Mouse (Mus musculus) granulocyte monocyte progenitor cell, adult 5-6 weeks (primary cell): ENCODE results near the gene Slc16a10. TPM values are rescaled to one million over a fixed set of nuclear protein-coding genes. Genes with fewer than 3 reads are reported as not detected.
"Not testable (repeated sequence)": the region's sequence is repeated elsewhere in the genome, so short reads cannot be mapped to it uniquely, and the experiment has no call there.

Experiments
- ATAC-seq: replicated peaks from 2 replicates; pipeline ENCODE4 v1.8.0; 2016; ENCODE audit warnings: mild to moderate bottlenecking, moderate TSS enrichment, inconsistent platforms; ENCODE audit not compliant: poor library complexity, severe bottlenecking
- total RNA-seq, 2 experiments: library from RNA; stranded (forward) in 1 of 2; stranded (reverse) in 1 of 2; fragments of 200-712, 200-1000 nt in 1 of 2; fragments of >200 nt in 1 of 2; fragmentation: Nextera tagmentation in 1 of 2; gene quantifications; 2 replicates each; pipeline ENCODE4 v1.2.3; 2014 to 2017

Gene Slc16a10
- total RNA-seq, 2 experiments from 2014 or later: 21.4 to 30.2 TPM

DNA sequence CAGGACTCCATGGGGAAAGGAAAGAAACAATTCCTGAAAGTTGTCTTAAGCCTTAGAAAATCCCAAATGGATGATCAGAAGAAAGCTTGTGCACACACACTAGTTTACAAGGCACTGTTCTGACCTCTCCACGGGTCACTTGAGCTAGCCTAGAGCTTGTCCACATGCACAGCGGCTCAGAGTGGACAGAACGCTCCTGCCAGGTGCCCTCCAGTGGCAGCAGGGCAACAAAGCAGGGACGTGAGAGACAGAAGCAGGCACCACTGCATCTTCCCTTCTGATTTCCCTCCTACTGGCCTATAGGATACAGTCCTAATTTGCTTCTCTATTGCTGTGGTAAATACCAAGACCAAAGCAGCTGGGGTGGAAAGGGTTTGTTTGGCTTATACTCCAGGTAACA lies 100.7 kb downstream of the Slc16a10 start:
- ATAC-seq: no peak

DNA sequence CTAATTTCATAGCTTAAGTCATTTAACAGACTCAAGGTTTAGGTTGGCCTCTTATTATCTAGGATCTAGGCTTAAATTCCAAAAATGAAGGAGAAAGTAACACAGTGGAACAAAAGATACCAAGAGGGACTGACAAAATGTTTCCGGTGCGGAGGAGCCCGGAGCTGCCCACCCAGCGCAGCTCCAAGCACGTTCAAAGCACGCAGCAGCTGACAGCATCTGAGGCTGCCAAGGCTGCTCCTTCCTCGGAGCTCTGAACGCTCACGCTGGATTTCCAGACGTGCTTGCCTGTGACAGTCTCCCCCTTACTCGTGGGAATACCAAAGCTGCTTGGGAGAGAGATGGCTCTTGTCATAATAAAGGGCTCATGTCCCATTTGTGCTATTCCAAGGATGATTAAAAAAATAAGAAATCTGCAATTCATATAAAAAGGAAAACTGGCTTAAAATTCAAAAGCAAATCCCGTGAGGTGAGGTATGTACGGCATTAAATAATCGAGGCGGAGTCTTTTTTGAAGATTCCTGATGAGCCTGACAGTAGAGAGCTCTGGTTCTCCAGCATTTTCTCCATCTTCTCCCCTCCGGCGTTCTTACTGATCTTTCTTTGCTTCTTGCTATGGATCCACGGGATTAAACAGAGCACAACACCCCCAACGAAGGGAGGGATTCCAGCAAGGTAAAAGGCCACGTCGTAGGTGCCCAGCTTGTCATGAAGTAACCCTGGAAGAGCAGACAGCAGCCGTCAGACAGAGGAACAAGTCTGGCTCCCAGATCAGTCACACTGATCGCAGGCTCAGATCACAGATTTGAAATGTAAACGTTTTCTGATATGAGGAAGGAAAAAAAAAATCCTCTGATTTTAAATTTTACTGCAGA lies 105.1 kb downstream of the Slc16a10 start:
- ATAC-seq: no peak

DNA sequence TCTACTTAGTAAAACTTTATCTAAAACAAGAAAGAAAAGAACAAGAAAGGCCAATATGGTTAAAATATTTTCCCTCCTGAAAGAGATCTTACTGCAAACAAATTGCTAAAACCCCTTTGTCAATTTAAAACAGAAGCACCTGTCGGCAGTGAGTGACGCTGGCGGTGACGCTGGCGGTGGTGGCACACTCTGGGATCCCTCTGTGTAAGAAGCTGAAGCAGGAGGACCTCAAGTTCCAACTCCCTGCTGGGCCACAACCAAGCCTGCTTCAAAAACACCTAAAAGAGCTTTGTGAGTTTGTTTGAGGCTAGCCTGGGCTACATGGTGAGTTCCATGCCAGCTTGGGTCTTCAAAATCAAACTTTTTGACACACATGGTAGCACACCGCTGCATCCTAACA lies 107.1 kb downstream of the Slc16a10 start:
- no peak for ATAC-seq

GRCm38 (mm10) chr10:40032897-40033296 lies 109.2 kb downstream of the Slc16a10 start:
- ATAC-seq: no peak

- no peak for ATAC-seq
These were observed 111.3 kb downstream of the Slc16a10 start for GRCm38 (mm10) chr10:40030716-40031115.

- no peak for ATAC-seq
These were observed 112.4 kb downstream of the Slc16a10 start for GRCm38 (mm10) chr10:40029610-40030009.

DNA sequence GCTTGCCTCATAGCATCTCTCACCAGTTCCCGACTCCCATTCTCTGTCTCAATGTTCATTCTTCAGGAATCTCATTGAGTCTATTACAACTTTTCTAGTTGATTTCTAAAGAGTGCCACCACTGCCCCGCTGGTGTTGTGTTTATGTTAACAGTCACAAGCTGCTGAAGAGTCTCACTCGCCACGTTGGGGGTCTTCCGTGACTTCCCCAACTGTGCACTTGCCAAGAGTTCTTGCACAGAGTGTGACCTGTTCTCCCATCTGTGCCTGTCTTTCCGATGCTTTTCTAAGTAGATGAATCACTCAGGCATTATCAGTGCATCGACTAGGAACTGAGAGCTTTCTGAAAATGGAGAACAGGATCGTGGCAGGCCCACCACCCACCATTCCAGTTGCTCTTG lies 114.0 kb downstream of the Slc16a10 start:
- ATAC-seq: no peak

DNA sequence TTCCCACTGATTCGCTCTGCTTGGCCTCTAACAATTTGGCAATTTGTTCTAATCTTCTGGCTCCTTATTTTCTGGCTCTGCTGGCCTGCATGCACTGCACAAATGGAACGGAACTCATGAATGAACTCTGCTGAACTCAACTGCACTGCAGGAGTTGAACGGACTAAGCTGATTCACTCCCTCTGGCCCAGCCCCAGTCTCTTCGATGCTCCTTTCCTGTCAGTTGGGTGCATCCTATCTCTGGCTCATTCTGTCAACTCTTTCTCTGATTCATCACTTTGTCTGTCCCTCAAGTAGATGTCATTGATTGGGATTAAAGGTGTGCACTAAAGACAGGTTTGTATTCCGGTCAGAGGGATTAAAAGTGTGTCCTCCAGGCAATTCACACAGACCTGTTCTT lies 115.5 kb downstream of the Slc16a10 start:
- ATAC-seq: no peak

DNA sequence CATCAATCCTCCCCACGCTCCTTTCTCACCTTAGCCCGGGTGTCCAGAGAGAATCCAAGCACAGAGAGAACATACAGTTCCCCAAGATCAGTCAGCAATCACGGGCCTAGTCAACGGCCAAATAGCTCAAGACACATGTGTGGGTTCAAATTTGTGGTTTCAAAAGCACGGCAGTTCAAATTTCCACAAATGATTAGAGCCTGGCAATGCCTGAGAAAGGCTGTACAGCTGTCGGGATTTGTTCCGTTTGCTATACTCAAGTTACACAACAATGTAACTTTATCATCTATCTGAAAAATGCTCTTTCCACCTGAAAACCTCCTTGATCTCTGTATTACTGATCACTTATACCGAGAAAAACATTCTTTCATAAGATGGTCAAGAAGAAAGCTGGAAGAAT lies 116.5 kb downstream of the Slc16a10 start:
- no peak for ATAC-seq

GRCm38 (mm10) chr10:40024554-40025428 lies 117.3 kb downstream of the Slc16a10 start, which contains the start of gene Mfsd4b1:
Gene Mfsd4b1 (minus strand): TSS chr10:40025268.
- peak; percentile 80 for ATAC-seq

DNA sequence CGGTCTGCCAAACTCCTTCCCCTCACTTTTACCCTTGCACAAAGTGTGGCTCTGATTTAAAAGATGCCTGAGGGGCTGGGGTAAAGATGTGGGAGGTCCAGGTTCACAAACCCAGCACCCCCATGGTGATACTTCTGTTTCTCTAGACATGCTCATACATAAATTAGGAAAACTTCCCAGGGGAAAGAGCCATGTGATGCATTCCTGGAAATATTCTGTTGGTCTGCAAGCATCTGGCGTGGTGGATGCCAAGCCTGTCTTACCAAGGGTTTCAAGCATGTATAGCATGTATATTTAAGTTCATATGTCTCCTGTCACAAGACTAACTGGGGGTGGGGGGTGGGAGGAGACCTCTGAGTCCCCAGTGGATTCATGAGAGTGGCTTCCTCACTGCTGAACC lies 121.7 kb downstream of the Slc16a10 start:
- no peak for ATAC-seq

DNA sequence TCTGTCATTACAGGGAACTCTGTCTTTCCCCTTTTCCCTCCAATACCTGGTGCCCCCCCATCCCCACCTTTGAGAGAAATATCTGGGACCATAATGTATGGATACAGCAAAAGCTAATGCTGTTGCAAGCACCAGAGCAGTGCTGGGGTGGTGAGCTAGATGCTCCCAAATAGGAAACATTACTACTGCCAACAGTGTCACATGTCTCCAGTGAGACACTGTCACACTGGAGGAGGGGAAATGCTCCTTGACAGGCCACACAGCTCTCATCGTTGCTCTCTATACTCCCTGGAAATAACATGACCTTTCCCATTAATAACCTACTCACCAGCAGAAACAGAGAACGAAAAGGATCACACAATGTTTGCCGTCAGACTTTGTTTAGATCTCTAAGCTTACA lies 122.6 kb downstream of the Slc16a10 start:
- ATAC-seq: no peak

DNA sequence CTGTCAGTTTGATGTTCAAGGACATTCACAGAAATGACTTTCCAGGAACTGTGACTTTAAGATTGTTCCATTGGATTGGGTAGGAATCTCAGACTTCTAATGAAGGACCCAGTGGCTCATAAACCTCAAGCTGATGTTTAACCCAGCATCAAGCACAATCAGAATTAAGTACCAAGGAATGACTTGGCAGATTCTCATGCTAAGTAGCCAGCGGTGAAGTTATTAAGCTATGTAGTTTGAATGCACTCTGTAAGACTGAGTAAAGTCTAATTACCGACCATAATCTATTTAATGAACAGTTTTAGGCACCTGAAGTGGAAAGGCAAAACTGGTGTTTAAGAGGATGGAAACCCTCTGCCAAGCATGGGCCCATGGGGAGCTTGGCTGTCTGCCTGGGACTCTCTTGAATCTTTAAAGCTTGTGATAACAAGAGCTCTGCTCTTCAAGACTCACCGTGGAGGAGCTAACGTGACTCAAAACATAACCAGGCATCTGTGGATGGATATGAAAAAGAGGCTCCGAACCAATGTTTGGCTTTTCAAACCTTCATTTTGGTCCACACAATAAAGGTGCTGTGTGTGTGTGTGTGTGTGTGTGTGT lies 123.7 kb downstream of the Slc16a10 start:
- ATAC-seq: no peak

DNA sequence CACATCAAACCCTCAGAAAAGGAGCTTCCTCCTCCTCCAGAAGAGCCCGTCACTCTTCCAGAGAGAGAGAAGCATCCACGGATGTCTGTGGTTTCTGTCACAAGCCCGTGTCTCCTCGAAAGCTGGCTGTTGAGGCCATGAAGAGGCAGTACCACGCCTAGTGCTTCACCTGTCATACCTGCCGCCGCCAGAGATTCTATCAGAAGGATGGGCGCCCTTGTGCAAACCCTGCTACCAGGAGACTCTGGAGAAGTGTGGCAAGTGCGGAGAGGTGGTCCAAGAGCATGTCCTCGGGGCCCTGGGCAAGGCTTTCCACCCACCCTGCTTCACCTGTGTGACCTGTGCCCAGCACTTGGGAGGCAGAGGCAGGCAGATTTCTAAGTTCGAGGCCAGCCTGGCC lies 132.5 kb downstream of the Slc16a10 start:
- no peak for ATAC-seq

DNA sequence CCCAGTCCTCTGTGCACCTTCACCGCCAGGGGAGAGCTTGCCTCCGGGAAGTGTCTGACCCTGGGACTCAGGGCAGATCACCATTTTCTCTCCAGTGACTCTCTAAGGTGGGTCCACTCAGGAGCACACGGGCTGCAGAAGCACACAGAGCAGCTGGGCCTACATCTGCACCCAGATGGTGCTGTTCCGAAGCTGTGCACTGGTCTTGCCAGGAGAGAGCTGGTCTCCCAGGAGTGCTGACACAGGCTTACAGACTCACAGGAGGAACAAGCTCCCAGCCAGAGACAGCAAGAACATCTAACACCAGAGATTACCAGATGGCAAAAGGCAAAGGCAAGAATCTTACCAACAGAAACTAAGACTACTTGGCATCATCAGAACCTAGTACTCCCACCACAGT lies 133.2 kb downstream of the Slc16a10 start:
- not testable (repeated sequence) for ATAC-seq

DNA sequence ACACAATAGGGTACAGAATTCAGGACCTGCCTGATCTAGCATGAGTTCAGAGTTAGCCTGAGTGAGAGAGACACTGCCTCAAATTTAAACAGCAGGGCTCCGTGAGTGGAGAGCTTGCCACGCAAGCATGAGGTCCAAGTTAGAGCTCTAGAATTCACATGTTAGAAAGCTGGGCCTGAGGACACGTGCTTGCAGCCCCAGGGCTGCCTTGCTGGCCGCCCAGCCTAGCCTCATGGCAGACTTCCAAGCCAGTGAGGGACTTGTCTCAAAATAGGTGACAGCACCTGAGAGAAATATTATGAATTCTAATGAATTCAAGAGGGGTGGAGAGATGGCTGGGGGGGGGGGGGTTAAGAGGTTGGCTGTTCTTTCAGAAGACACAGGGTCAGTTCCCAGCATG lies 134.1 kb downstream of the Slc16a10 start:
- ATAC-seq: no peak

- no peak for ATAC-seq
These were observed 135.1 kb downstream of the Slc16a10 start for GRCm38 (mm10) chr10:40006963-40007362.

GRCm38 (mm10) chr10:40000746-40001145 lies 141.3 kb downstream of the Slc16a10 start:
- ATAC-seq: no peak

- ATAC-seq: no peak
These were observed 150.9 kb downstream of the Slc16a10 start for GRCm38 (mm10) chr10:39991155-39991554.

- no peak for ATAC-seq
These were observed 155.6 kb downstream of the Slc16a10 start, which contains the start of gene Mfsd4b5 for GRCm38 (mm10) chr10:39986466-39986865. Gene Mfsd4b5 (minus strand): TSS chr10:39986646.
